10 mouse cellular contexts compared by ENCODE assay signal in genomic region chr13:107831997-107832396, GRCm38 (mm10).
DNase-seq lines count a peak whose midpoint lies in the region; ATAC-seq and TF ChIP-seq lines count a peak whose summit lies in the region.
"Had no signal": no experiment of that assay in that cellular context is flagged by ENCODE, and none has a peak within 500 bp of the region (broad histone marks: within the 10 kb centered on the region; RNA-seq: fewer than 3 reads in every experiment).

No protein-coding gene starts in this region.

- no peak overlapping the region for H3K4me2 ChIP-seq in forebrain, embryonic 11.5 days (ENCODE audit: low read depth, low read length, severe bottlenecking)
- H3K4me2 ChIP-seq in forebrain, embryonic 16.5 days (ENCODE audit: low read length) = no peak overlapping the region
- H3K4me2 ChIP-seq in neural tube, embryonic 11.5 days (ENCODE audit: low read depth) = no peak overlapping the region

- H3K4me3 ChIP-seq in forebrain, embryonic 11.5 days (ENCODE audit: low read depth, low read length) = no peak overlapping the region
- no peak overlapping the region for H3K4me3 ChIP-seq in forebrain, embryonic 16.5 days (replicated peaks; ENCODE audit: low read length)
- no peak overlapping the region for H3K4me3 ChIP-seq in layer of hippocampus, adult 2 months
- no peak overlapping the region for H3K4me3 ChIP-seq in neural tube, embryonic 11.5 days (ENCODE audit: low read depth, low read length)

- H3K27ac ChIP-seq in forebrain, embryonic 11.5 days (ENCODE audit: low read depth, low read length) = 0 out of 2 replicates have a peak overlapping the region, but pooled peaks have one; percentile 6
- no peak overlapping the region for H3K27ac ChIP-seq in forebrain, embryonic 16.5 days (ENCODE audit: low read length)
- H3K27ac ChIP-seq in layer of hippocampus, adult 2 months = peak overlapping the region; percentile 43; the same call in 1 of the 2 replicates
- no peak overlapping the region for H3K27ac ChIP-seq in neural tube, embryonic 11.5 days (ENCODE audit: low read depth, low read length)
- H3K27ac ChIP-seq: heart, embryonic 13.5 days; limb, embryonic 15.5 days had no signal

- peaks cover 12% of the 10 kb centered on the region for H3K4me1 ChIP-seq in forebrain, embryonic 11.5 days (replicated peaks; ENCODE audit: control insufficient read depth, insufficient read depth, low read length)
- H3K4me1 ChIP-seq in forebrain, embryonic 16.5 days (replicated peaks; ENCODE audit: control insufficient read depth, insufficient read depth, low read length) = peaks cover 27% of the 10 kb centered on the region
- peaks cover 32% of the 10 kb centered on the region for H3K4me1 ChIP-seq in neural tube, embryonic 11.5 days (ENCODE audit: control insufficient read depth, insufficient read depth, low read length)

- no peaks in the 10 kb centered on the region for H3K36me3 ChIP-seq in forebrain, embryonic 11.5 days (ENCODE audit: control insufficient read depth, insufficient read depth, low read length)
- no peaks in the 10 kb centered on the region for H3K36me3 ChIP-seq in forebrain, embryonic 16.5 days (ENCODE audit: control insufficient read depth, insufficient read depth)
- no peaks in the 10 kb centered on the region for H3K36me3 ChIP-seq in neural tube, embryonic 11.5 days (ENCODE audit: control insufficient read depth, insufficient read depth, low read length)
- H3K36me3 ChIP-seq: heart, embryonic 13.5 days; limb, embryonic 15.5 days had no signal

- no peak overlapping the region for H3K9ac ChIP-seq in forebrain, embryonic 11.5 days (ENCODE audit: low read length)
- no peak overlapping the region for H3K9ac ChIP-seq in forebrain, embryonic 16.5 days (replicated peaks; ENCODE audit: low read depth, low read length)
- H3K9ac ChIP-seq in neural tube, embryonic 11.5 days (ENCODE audit: low read length) = no peak overlapping the region
- H3K9ac ChIP-seq: heart, embryonic 13.5 days; limb, embryonic 15.5 days had no signal

- H3K27me3 ChIP-seq in forebrain, embryonic 11.5 days (ENCODE audit: control insufficient read depth, insufficient read depth, low read length) = no peaks in the 10 kb centered on the region
- H3K27me3 ChIP-seq in forebrain, embryonic 16.5 days (replicated peaks; ENCODE audit: control insufficient read depth, insufficient read depth, low read length) = no peaks in the 10 kb centered on the region
- H3K27me3 ChIP-seq in neural tube, embryonic 11.5 days (ENCODE audit: control insufficient read depth, insufficient read depth, low read length) = no peaks in the 10 kb centered on the region
- H3K27me3 ChIP-seq: heart, embryonic 13.5 days; limb, embryonic 15.5 days had no signal

- 55% methylated on average over 5 of the region's 5 CpGs for WGBS in forebrain, embryonic 11.5 days
- WGBS in forebrain, embryonic 16.5 days = 40% methylated on average over 5 of the region's 5 CpGs
- 61% methylated on average over 5 of the region's 5 CpGs for WGBS in neural tube, embryonic 11.5 days

- no peak for DNase-seq in forebrain, embryonic 11.5 days (ENCODE audit: low spot score)
- no peak for DNase-seq in layer of hippocampus, adult 2 months (ENCODE audit: low spot score in 2 of 2)
- no peak for DNase-seq in layer of hippocampus, adult 18-20 months (ENCODE audit: low spot score in 2 of 2)
- no peak for DNase-seq in neural tube, embryonic 11.5 days (ENCODE audit: low spot score)
- DNase-seq in neural tube, embryonic 10.5 days (ENCODE audit: extremely low spot score, low spot score) = no peak
- DNase-seq in thymus, postnatal 0 days (ENCODE audit: low spot score) = no peak
- no peak for DNase-seq in thymus, postnatal 4 days

- H3K9me3 ChIP-seq in forebrain, embryonic 11.5 days (ENCODE audit: control insufficient read depth, low read length) = no peaks in the 10 kb centered on the region
- no peaks in the 10 kb centered on the region for H3K9me3 ChIP-seq in forebrain, embryonic 16.5 days (ENCODE audit: control insufficient read depth, low read length)
- no peaks in the 10 kb centered on the region for H3K9me3 ChIP-seq in neural tube, embryonic 11.5 days (ENCODE audit: control insufficient read depth, low read length)
- H3K9me3 ChIP-seq: heart, embryonic 13.5 days; limb, embryonic 15.5 days had no signal

- TF ChIP-seq CTCF in layer of hippocampus, adult 2 months (conservative IDR thresholded peaks at IDR 0.05) = peak; percentile 54

- ATAC-seq in forebrain, embryonic 11.5 days (replicated peaks; ENCODE audit: low FRiP score) = no peak
- no peak for ATAC-seq in forebrain, embryonic 16.5 days
- peak; percentile 18; the same call in 1 of the 2 replicates for ATAC-seq in neural tube, embryonic 11.5 days (ENCODE audit: insufficient read depth, low FRiP score, low TSS enrichment)

Comparison
In these comparisons a context has a peak if more than half of its experiments do, and no peak if none do; other contexts are left out.
1. H3K27ac ChIP-seq: peak in forebrain, embryonic 11.5 days (single experiment) and layer of hippocampus, adult 2 months (single experiment); none in forebrain, embryonic 16.5 days (single experiment) and neural tube, embryonic 11.5 days (single experiment).